13 mouse cellular contexts compared by ENCODE assay signal in genomic region chr12:34937918-34938317, GRCm38 (mm10). TPM values are rescaled to one million over a fixed set of nuclear protein-coding genes. Genes with fewer than 3 reads are reported as not detected.
DNase-seq lines count a peak whose midpoint lies in the region; ATAC-seq and TF ChIP-seq lines count a peak whose summit lies in the region.
"Had no signal": no experiment of that assay in that cellular context is flagged by ENCODE, and none has a peak within 500 bp of the region (broad histone marks: within the 10 kb centered on the region; RNA-seq: fewer than 3 reads in every experiment).

No protein-coding gene starts in this region.

- DNase-seq in right cerebral cortex, postnatal 4 days = peak; percentile 16
- no peak for DNase-seq in right cerebral cortex, postnatal 36 days (ENCODE audit: low spot score in 2 of 2)
- peak; percentile 61 for DNase-seq in induced T-regulatory cell, adult 2 months (ENCODE audit: low read depth)
- DNase-seq in thymus, postnatal 4 days = peak; percentile 64
- no peak for DNase-seq in gastrocnemius, postnatal 4 days (ENCODE audit: low spot score in 2 of 2)
- DNase-seq: heart, adult 11 months had no signal

- no peak overlapping the region for H3K4me2 ChIP-seq in intestine, postnatal 0 days (replicated peaks; ENCODE audit: low read depth)
- H3K4me2 ChIP-seq in intestine, embryonic 16.5 days (ENCODE audit: low read depth, low read length) = no peak overlapping the region
- H3K4me2 ChIP-seq: limb, embryonic 15.5 days had no signal

- H3K36me3 ChIP-seq in intestine, postnatal 0 days (ENCODE audit: control insufficient read depth, insufficient read depth) = no peaks in the 10 kb centered on the region; the same call in 1 of the 2 replicates
- H3K36me3 ChIP-seq in intestine, embryonic 16.5 days (ENCODE audit: control insufficient read depth, insufficient read depth, low read length) = no peaks in the 10 kb centered on the region
- H3K36me3 ChIP-seq: limb, embryonic 15.5 days had no signal

- H3K4me3 ChIP-seq in intestine, postnatal 0 days (ENCODE audit: low read depth, low read length) = no peak overlapping the region
- no peak overlapping the region for H3K4me3 ChIP-seq in intestine, embryonic 16.5 days (ENCODE audit: low read length)
- H3K4me3 ChIP-seq: erythroblast, embryonic 14.5 days; limb, embryonic 15.5 days had no signal

- ATAC-seq in intestine, postnatal 0 days = no peak
- ATAC-seq in intestine, embryonic 16.5 days = no peak
- ATAC-seq in inflammation-experienced regulatory T-cells, adult 6 months = no peak

- WGBS in intestine, postnatal 0 days = 95% methylated on average over 1 of the region's 1 CpGs
- 89% methylated on average over 1 of the region's 1 CpGs for WGBS in intestine, embryonic 16.5 days

- peak; percentile 68 for TF ChIP-seq CTCF in intestine, postnatal 0 days (IDR thresholded peaks at IDR 0.05; ENCODE audit: low read depth)

- no peaks in the 10 kb centered on the region for H3K9me3 ChIP-seq in intestine, postnatal 0 days (ENCODE audit: control insufficient read depth)
- H3K9me3 ChIP-seq in intestine, embryonic 16.5 days (ENCODE audit: control insufficient read depth, low read length) = peaks cover 7% of the 10 kb centered on the region; the same call in 1 of the 2 replicates

- H3K9ac ChIP-seq in intestine, postnatal 0 days (ENCODE audit: low read depth, low read length) = no peak overlapping the region
- H3K9ac ChIP-seq in intestine, embryonic 16.5 days (ENCODE audit: low read depth, low read length) = no peak overlapping the region
- H3K9ac ChIP-seq: limb, embryonic 15.5 days had no signal

- H3K27me3 ChIP-seq in intestine, postnatal 0 days (replicated peaks; ENCODE audit: control insufficient read depth, insufficient read depth, low read length) = no peaks in the 10 kb centered on the region
- H3K27me3 ChIP-seq in intestine, embryonic 16.5 days (replicated peaks; ENCODE audit: control insufficient read depth, insufficient read depth, low read length) = no peaks in the 10 kb centered on the region
- H3K27me3 ChIP-seq: limb, embryonic 15.5 days had no signal

- no peak overlapping the region for H3K27ac ChIP-seq in intestine, postnatal 0 days (ENCODE audit: low read depth, low read length)
- H3K27ac ChIP-seq in intestine, embryonic 16.5 days (ENCODE audit: low read length) = no peak overlapping the region
- H3K27ac ChIP-seq: limb, embryonic 15.5 days had no signal

- H3K4me1 ChIP-seq in intestine, postnatal 0 days (replicated peaks; ENCODE audit: control insufficient read depth, insufficient read depth, low read length) = no peaks in the 10 kb centered on the region
- H3K4me1 ChIP-seq in intestine, embryonic 16.5 days (ENCODE audit: control insufficient read depth, insufficient read depth, low read length) = no peaks in the 10 kb centered on the region
- H3K4me1 ChIP-seq: limb, embryonic 15.5 days had no signal

RNA-seq across cellular contexts. Expression of gene Hdac9, which starts 21.0 kb away (rescaled TPM):
- 1.4 and 1.6 TPM in 2 replicates for polyA plus RNA-seq in intestine, postnatal 0 days (2015; fragmentation: Nextera tagmentation; extraction: Ambion mirVana)
- 3.2 and 3.3 TPM in 2 replicates for polyA plus RNA-seq in intestine, embryonic 16.5 days (2015; fragmentation: Nextera tagmentation; extraction: Ambion mirVana)
- polyA plus RNA-seq in inflammation-experienced regulatory T-cells, adult 6 months (2017; shearing (Covaris generic)) = 1 to 10 TPM in 2 of 3 experiments, under 1 TPM in 1; 0.36 to 1.3 (median 1.1) TPM
- total RNA-seq in gastrocnemius, postnatal 4 days (2021) = 10 to 100 TPM; 18.7 to 22.5 TPM
- polyA plus RNA-seq: erythroblast, embryonic 14.5 days had no signal

RNA-seq across cellular contexts. Expression of gene Prps1l1, which starts 46.6 kb away (rescaled TPM):
- polyA plus RNA-seq in intestine, postnatal 0 days (2015; fragmentation: Nextera tagmentation; extraction: Ambion mirVana) = not detected in 2 replicates
- not detected in 2 replicates for polyA plus RNA-seq in intestine, embryonic 16.5 days (2015; fragmentation: Nextera tagmentation; extraction: Ambion mirVana)
- 1 to 10 TPM in 1 of 3 experiments, under 1 TPM in 2; 0.70 to 5.8 (median 0.79) TPM for polyA plus RNA-seq in inflammation-experienced regulatory T-cells, adult 6 months (2017; shearing (Covaris generic))
- not detected for total RNA-seq in gastrocnemius, postnatal 4 days (2021)
- total RNA-seq: monocyte, adult 5-6 weeks had no signal
- polyA plus RNA-seq: erythroblast, embryonic 14.5 days; intestine, embryonic 14.5 days; limb, embryonic 15.5 days had no signal

Comparison
In these comparisons a context has a peak if more than half of its experiments do, and no peak if none do; other contexts are left out.
1. DNase-seq: peak in right cerebral cortex, postnatal 4 days (single experiment), induced T-regulatory cell, adult 2 months (single experiment) and thymus, postnatal 4 days (single experiment); none in right cerebral cortex, postnatal 36 days (0 of 2) and gastrocnemius, postnatal 4 days (0 of 2).